Mouse (Mus musculus) cerebellum, adult 11-12 months (tissue): ENCODE results near the gene Relt.

Source experiments
- DNase-seq: peaks from one replicate; pipeline ENCODE4 v3.0.0; 2022

The Relt gene

DNA sequence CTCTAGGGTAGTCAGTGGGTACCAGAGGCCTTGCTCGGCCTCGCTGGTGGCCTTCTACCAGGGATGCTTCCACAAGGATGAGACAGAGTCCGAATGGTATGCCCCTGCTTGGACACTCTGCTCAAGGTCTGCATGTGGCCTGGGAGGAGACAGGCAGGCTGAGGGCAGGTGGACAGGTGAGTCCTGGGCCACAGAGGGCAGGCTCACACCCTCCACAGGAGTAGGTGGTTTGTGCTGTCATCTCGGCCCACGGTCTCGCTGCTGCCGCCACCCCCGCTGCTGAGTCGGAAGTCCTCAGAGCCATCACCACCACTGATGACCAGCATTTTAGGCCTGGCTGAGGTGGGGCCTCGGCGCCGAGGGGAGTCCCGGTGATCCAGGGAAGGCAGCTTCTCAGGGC, 10.0 kb upstream of the Relt start:
- no peak for DNase-seq

DNA sequence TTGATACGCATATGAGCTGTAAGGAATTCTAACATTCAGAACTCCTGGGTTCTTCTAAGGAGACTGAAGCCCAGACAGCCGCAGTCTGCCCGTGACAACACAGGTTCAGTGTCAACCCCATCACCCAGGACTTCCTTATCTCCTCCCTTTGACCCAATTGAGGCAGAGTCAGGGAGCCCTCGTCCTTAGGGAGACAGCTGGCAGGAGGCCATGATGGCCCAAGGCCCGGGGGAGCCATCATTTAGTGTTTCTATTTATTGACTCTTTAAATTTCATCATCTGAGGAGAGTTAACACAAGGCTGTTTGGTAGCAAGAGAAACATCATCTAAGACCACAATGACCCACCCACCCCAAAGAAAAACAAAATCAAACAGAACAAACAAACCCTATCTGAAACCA, 8.6 kb upstream of the Relt start:
- DNase-seq, result no peak

DNA sequence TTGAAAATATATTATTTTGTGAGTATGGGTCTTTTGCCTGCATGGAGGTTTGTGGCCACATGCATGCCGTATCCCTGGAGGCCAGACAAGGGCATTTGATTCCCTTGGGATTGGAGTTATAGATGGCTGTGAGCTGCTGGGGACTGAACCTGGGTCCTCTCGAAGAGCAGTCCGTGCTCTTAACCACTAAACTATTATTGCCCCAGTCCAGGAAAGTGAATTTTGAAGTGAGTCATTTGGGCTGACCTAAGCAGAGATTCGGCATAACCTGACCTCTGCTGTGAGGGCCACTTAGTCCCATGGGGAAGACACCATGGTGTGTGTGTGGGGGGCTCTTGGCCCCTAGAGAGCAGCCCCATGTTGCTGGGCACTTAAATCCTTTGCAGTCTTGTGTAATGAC, 8.1 kb upstream of the Relt start:
- no peak for DNase-seq

DNA sequence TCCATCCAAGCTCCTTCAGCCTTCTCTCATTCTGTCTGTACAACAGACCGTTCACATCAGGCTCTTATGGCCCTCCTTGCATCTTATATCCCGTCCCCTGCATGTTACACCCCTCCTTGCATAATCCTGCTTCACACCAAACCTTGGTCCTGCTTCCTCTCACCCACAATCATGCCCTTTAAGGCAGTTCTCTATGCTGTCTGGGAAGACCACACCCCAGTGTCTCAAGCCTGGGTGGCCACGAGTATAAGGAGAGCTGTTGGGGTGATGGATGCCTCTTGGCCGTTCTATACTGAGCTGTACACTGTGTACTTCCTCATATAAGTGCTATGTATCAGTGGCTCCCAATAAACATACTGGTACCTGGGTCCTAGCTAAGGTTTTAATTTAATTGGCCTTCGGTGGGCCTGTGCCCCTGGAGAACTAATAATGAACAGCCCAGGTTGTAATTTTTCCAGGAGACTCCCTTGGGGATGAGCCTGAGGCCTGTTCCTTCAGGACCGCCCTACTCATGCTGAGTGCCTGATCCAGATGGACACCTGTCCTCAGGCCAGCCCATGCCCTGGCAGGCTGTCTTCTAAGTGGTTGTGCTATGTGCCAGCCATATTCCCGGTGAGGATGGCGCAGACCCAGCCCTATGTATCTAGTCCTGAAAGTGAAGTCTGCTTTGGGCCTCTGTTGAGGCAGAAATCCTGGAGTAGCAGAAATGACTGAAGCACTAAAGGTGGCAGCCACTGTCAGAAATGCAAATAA, 6.8 kb upstream of the Relt start:
- peak; percentile 56 for DNase-seq

DNA sequence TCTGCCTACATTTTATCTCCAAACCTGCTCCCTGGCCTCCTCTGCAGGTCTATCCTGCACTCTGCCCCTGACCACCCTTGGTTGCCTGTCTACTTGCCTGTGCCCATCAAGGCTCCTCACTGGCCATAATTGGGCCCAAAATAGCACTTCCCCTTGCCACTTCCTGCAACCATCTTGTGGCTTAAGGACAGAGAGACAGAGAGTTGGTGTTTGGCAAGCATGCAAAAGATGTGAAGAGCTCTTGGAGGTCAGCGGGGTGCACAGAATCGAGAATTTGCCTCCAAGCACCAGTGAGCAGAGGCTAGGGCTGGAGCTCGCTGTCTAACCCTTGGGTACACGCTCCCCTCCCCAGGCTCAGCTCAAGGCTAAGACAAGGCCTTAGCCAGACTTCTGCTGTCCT, 5.3 kb upstream of the Relt start:
- DNase-seq, result no peak

- DNase-seq, result no peak
Measured at GRCm38 (mm10) chr7:100867561-100867960, 4.3 kb upstream of the Relt start.

DNA sequence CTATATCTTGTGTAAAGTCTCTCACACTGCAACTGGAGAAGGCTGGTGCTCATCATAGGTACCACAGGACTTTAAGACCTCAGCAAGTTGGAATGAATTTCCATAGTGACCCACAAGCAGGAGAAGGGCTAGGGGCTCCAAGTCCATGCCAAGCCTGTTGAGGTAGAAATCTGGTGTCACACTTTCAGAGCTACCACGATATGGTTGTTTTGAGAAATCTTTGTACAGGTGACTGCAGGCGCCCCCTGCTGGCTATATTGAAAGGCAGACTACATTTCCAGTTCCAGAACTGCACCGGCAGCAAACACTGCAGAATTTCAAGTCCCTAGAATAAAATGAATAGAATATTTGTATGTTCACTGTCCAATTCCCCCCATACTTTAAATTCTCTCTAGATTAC, 3.4 kb upstream of the Relt start:
- peak; percentile 61 for DNase-seq

DNA sequence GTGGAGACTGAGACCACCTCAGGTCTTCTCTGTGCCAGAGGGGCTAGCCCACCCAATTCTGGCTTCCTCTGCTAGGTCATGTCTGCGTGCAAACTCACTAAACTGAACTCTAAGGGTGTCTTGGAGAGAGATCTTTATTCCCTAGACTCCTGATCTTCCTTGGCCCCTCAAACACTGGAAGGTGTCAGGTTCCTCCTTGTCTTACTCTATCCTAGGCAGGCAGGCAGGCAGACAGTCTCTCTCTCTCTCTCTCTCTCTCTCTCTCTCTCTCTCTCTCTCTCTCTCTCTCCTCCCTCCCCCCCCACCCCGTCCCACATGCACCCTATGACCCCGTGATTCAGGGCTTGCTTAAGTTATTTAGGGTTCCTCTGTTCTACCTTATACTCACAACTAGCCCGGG, 893 bp downstream of the Relt start:
- no peak for DNase-seq

DNA sequence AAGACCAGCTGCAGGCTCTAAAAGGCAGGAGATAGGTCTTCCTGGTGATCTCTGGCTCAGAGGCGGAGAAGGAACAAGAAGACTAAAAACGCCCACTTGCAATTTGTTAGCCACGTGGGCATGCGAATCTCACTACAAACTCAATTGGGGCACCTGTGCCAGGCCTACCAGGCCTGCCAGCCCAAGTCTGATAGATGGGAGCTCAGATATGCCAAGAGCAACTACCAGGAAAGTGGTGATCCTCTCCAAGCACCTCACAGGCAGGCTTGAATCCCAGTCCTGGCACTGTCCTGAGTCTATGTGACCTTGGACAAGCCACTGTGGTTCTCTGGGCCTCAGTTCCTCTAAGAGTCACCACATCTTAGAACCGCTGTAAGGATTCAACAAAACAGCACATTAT, 2.0 kb downstream of the Relt start:
- DNase-seq, result no peak

- DNase-seq, result no peak
Measured at GRCm38 (mm10) chr7:100860450-100860849, 2.8 kb downstream of the Relt start.

DNA sequence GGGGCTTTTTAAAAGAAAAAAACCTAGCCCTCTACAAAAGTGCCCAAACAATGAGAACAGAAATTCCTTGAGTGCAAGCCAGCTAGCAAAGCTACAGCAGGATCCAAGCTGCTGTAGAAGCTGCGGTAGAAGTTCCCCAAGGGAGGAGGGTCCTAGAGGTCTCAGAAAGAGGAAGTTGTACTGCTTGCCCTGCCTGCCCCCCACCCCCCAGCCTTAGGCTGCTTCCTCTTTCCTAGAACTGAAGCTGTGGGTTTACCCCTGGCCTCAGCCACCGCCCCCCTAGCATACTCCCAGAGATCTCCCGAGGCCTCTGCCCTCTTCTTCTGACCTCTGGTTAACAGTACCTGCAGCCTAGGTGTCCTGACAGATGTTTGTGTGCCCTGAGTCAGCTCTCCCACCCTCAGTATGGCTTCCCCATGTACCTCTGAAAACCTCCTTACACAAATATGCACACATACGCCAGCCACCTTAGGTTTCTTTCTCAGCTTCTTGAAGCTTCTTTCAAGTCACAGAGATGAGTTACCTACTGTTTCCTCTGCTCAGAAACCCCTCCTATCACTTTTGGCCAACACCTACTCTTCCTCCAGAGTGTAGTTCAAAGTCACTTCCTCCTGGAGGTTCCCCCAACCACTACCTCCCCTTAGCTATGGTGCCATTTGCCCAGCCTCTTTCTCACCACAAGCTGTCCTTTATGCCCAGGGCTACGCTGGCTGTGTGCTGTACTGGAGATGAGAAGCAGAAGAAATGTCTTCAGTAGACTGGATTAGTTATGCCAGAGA, 7.3 kb downstream of the Relt start:
- DNase-seq, result no peak

DNA sequence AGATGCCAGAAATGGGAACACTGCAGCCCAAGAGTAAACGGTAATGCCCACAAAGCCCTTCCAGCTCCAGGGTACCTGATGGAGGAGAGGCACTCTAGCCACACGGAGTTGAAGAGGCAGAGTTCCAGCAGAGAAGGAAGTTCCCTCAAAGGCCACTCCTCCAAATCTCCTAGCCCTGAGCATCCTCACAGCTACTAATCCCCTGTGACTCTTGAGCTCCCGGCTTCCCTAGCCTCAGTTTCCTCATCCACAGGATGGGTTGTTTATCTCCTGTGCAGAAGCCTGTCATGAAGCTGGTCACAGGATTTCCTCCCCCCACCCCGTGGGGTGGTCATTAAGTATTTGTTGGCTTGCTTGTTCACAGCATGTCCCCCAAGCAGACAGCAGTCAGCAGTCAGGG, 7.9 kb downstream of the Relt start:
- no peak for DNase-seq

GRCm38 (mm10) chr7:100854861-100855260, 8.4 kb downstream of the Relt start:
- DNase-seq, result no peak

GRCm38 (mm10) chr7:100854137-100854814, 9.0 kb downstream of the Relt start:
- no peak for DNase-seq

- DNase-seq, result no peak
Measured at GRCm38 (mm10) chr7:100853396-100853795, 9.8 kb downstream of the Relt start.

DNA sequence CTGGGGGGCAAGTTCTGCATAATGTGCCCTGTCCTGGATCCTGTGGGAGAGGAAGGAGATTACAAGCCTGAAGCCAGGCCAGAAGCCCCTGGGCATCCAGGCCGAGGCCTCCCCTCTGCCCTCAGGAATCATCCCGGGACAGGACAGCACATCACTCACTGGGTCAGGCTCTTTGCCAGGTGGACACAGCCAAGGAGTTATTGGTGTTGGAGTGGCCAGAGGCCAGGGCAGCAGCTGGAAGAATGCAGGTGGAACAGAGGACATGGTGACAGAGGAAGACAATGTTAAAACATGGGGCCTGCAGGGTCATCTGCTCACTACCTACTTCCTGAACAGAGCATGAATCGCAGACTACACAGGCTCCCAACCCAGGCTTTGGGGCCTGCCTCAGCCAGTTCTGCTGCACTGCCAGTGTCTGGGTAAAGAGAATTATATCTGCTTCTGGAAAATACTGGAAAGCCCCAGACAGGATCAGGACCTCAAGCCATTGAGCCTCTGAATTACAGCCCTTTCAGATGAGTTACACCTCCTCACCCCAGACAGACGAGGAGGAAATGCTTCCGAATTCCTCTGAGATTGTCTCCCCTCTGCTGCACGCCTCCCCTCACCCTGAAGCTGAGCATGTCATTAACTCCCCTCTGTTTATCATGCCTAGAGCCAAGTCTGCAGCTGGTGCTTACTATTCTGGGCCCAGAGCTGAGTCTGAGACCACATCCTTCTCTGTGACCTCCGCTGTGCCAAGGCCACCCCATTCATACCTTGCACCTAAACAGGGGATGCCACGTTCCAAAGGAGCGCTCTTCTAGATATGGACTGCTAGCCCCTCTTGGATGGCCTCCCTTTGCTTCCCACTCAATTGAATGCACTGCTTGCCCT, 11.5 kb downstream of the Relt start:
- DNase-seq, result peak; percentile 13

DNA sequence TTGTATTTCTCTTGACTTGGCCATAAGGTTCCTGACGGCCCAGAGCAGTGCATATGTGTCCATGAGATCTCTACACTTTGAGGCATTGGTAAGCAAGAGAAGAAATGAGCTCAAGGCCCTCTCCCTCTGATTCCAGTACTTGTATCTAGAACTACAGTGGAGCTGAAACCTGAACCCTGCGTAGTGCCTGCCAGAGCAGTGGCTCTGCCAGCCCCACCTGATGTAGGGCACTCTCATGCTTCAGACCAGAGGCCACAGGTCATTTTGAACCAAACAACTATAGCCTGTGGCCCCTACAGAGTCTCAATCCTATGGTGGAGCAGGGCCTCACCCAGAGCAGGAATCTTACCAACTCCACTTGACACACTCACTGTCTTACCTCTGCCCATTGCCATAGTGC, 13.7 kb downstream of the Relt start:
- DNase-seq, result no peak

DNA sequence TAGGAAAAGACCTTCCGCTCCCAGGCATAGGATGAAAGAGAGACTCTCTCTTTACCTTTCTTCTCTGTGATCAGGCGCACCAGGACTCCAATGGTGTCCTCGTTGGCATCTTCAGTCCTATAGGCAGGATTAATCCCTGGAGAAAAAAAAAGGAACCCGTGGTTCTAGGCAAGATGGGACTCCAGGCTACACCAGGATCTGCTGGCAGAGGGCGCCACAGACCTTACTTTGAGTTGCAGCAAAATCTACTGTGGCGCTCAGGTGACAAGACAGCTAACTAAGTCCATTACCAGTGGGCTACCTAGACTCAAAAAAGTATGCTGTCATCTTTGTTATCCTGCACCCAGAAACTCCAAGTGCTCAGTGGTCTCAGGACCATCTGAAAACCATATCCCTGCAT, 14.5 kb downstream of the Relt start:
- peak; percentile 55 for DNase-seq

DNA sequence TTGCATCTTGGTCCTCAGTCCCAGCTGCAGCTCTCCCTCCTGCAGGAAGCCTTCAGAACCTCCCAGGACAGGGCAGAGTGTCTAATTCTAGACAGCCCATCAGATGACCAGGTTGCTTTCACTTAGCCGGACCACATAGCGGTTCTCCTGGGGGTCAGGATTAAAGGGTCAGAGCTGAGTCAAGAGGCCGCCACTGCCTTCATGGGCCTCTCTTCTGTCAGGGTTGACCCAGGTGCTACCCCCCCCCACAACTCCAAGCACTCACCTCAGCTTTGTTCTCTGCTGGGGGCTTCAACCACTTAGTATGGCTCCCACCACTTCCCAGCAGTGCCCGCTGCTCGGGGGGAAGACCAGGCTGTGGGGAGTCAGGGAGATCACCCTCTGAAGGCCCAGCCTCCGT, 16.1 kb downstream of the Relt start:
- DNase-seq, result peak; percentile 8

DNA sequence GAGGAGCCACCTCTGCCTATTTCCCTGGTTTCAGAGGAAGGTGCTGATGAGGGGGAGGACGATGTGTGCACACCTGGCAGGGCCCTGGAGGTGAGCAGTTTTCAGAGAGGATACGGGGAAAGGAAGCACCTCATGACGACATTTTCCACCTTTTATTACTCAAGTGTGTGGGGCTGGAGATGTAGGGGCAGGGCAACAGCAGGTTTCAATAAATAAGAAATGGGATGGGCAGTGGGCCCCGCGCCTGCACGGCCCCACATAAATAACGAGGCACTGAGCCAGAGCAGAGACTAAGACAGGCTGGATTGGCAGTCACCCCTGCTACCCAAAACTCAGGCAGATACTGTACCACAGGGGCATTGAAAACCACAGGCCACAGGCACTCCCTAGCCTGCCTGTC, 17.2 kb downstream of the Relt start:
- DNase-seq, result peak; percentile 9

DNA sequence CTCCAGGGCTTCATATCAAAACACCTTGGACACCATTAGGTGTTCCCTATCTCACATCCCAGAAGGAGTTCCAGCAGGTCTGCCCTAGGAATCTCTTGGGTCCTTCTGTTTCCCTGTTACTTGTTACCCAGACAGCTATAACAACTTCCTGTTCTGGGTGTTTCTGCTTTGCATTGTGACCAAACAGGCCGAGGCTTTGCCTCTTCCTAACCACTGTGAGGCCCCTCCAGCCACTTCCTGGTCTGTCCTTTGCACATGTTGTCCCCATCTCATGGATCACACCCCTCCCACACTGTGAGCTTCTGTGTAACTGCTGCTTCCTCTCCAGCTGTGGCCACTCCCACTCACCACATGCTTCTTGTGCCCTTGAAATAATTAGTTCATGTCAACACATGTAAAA, 17.8 kb downstream of the Relt start:
- DNase-seq, result peak; percentile 11

- DNase-seq, result no peak
Measured at GRCm38 (mm10) chr7:100845026-100845400, 18.2 kb downstream of the Relt start.
